Mouse (Mus musculus) hindbrain, embryonic 12.5 days (tissue): ENCODE measurements around the gene Spdya. TPM values are rescaled to one million over a fixed set of nuclear protein-coding genes. Genes with fewer than 3 reads are reported as not detected.
A peak's percentile ranks its signal among the peaks of the same experiment; 100 is the strongest.

Experiments used
- ATAC-seq: fragments of 200-750 bp; cut with Nextera tagmentation; 2 replicates; pipeline ENCODE4 v1.8.0; 2017; ENCODE audit warnings: moderate TSS enrichment; ENCODE audit not compliant: low FRiP score
- H3K27ac ChIP-seq: fragments of 300-500 bp; sonication (generic); 2 replicates; pipeline ENCODE4 v1.5.1; 2016; ENCODE audit warnings: mild to moderate bottlenecking
- H3K27me3 ChIP-seq: fragments of 300-500 bp; sonication (generic); 2 replicates; pipeline ENCODE4 v1.6.1; 2016; ENCODE audit warnings: mild to moderate bottlenecking
- H3K36me3 ChIP-seq: fragments of 300-500 bp; sonication (generic); 2 replicates; pipeline ENCODE4 v1.6.1; 2016; ENCODE audit warnings: mild to moderate bottlenecking
- H3K4me1 ChIP-seq: fragments of 300-500 bp; sonication (generic); 2 replicates; pipeline ENCODE4 v1.6.1; 2016
- H3K4me2 ChIP-seq: fragments of 300-500 bp; sonication (generic); replicated peaks from 2 replicates; pipeline ENCODE4 v1.6.1; 2016; ENCODE audit warnings: mild to moderate bottlenecking
- H3K4me3 ChIP-seq: fragments of 300-500 bp; sonication (generic); 2 replicates; pipeline ENCODE4 v1.5.1; 2016; ENCODE audit warnings: mild to moderate bottlenecking
- H3K9ac ChIP-seq: fragments of 300-500 bp; sonication (generic); 2 replicates; pipeline ENCODE4 v1.6.1; 2016; ENCODE audit warnings: mild to moderate bottlenecking, moderate library complexity
- H3K9me3 ChIP-seq: fragments of 300-500 bp; sonication (generic); replicated peaks from 2 replicates; pipeline ENCODE4 v1.6.1; 2016; ENCODE audit warnings: mild to moderate bottlenecking
- WGBS: fragments of 180-500 bp; shearing (Covaris S2); methylation state at CpG from one replicate; pipeline ENCODE4 v1.1.7; 2016; 5-methylcytosine and 5-hydroxymethylcytosine counted together
- polyA plus RNA-seq: library from polyadenylated mRNA; unstranded; fragments of >200 nt; fragmentation: Nextera tagmentation; extraction: Ambion mirVana; gene quantifications from 2 replicates; pipeline ENCODE4 v1.2.1, GENCODE M21; 2016

Gene Spdya
- polyA plus RNA-seq, 1 experiment from 2014 or later = 0.99 TPM

- ATAC-seq = no peak
- H3K4me2 ChIP-seq = no peak overlapping the region
- H3K9me3 ChIP-seq = no peaks in the 10 kb centered on the region
- no peaks in the 10 kb centered on the region for H3K4me1 ChIP-seq
- H3K36me3 ChIP-seq = no peaks in the 10 kb centered on the region
- no peak overlapping the region for H3K9ac ChIP-seq
- no peak overlapping the region for H3K4me3 ChIP-seq
- no peaks in the 10 kb centered on the region for H3K27me3 ChIP-seq
- no peak overlapping the region for H3K27ac ChIP-seq
- 80% methylated on average over 1 of the region's 1 CpGs for WGBS
Observed at GRCm38 (mm10) chr17:71579176-71579705, 27.4 kb downstream of the Spdya start.

GRCm38 (mm10) chr17:71597881-71598658 lies 46.2 kb downstream of the Spdya start:
- H3K9me3 ChIP-seq = no peaks in the 10 kb centered on the region
- peak overlapping the region; percentile 70 for H3K4me3 ChIP-seq
- peak overlapping the region; percentile 63; the same call in 1 of the 2 replicates for H3K27ac ChIP-seq
- H3K27me3 ChIP-seq = 0 out of 2 replicates have a peak, but pooled peaks cover 5% of the 10 kb centered on the region
- ATAC-seq = peak; percentile 82
- H3K4me1 ChIP-seq = peaks cover 19% of the 10 kb centered on the region
- H3K4me2 ChIP-seq = peak overlapping the region; percentile 84
- under 1% methylated on average over 48 of the region's 48 CpGs for WGBS
- no peaks in the 10 kb centered on the region; the same call in 1 of the 2 replicates for H3K36me3 ChIP-seq
- H3K9ac ChIP-seq = peak overlapping the region; percentile 71

- H3K9ac ChIP-seq = peak overlapping the region; percentile 71
- H3K36me3 ChIP-seq = no peaks in the 10 kb centered on the region
- no peaks in the 10 kb centered on the region for H3K9me3 ChIP-seq
- WGBS = 6% methylated on average over 42 of the region's 42 CpGs
- H3K27me3 ChIP-seq = peaks cover 8% of the 10 kb centered on the region; the same call in 1 of the 2 replicates
- H3K4me2 ChIP-seq = peak overlapping the region; percentile 84
- peak overlapping the region; percentile 70 for H3K4me3 ChIP-seq
- H3K27ac ChIP-seq = peak overlapping the region; percentile 63; the same call in 1 of the 2 replicates
- H3K4me1 ChIP-seq = peaks cover 19% of the 10 kb centered on the region
- peak; percentile 97 for ATAC-seq
Observed at GRCm38 (mm10) chr17:71598659-71599554, 47.0 kb downstream of the Spdya start.

- ATAC-seq = peak; percentile 99
- peaks cover 6% of the 10 kb centered on the region; the same call in 1 of the 2 replicates for H3K36me3 ChIP-seq
- peak within 1 kb of the TSS; percentile 94 for H3K9ac ChIP-seq
- H3K4me1 ChIP-seq = peaks cover 18% of the 10 kb centered on the region
- H3K9me3 ChIP-seq = no peaks in the 10 kb centered on the region
- WGBS = 6% methylated on average over 40 of the region's 40 CpGs
- no peaks in the 10 kb centered on the region for H3K27me3 ChIP-seq
- H3K4me2 ChIP-seq = peak within 1 kb of the TSS; percentile 89
- peak within 1 kb of the TSS; percentile 99 for H3K4me3 ChIP-seq
- H3K27ac ChIP-seq = peak within 1 kb of the TSS; percentile 72
Observed at GRCm38 (mm10) chr17:71615638-71616318, 63.9 kb downstream of the Spdya start, which contains the start of gene Wdr43. Gene Wdr43, plus strand, starts transcription at chr17:71615895.

GRCm38 (mm10) chr17:71616319-71617032 lies 64.6 kb downstream of the Spdya start:
- peaks cover 18% of the 10 kb centered on the region for H3K4me1 ChIP-seq
- peak overlapping the region; percentile 94 for H3K9ac ChIP-seq
- peak overlapping the region; percentile 89 for H3K4me2 ChIP-seq
- whole genome bisulfite sequencing = under 1% methylated on average over 44 of the region's 73 CpGs
- no peaks in the 10 kb centered on the region for H3K9me3 ChIP-seq
- peak overlapping the region; percentile 99 for H3K4me3 ChIP-seq
- ATAC-seq = peak; percentile 89
- H3K27ac ChIP-seq = peak overlapping the region; percentile 72
- no peaks in the 10 kb centered on the region for H3K27me3 ChIP-seq
- peaks cover 6% of the 10 kb centered on the region; the same call in 1 of the 2 replicates for H3K36me3 ChIP-seq

- Histone ChIP-seq H3K36me3 (peaks cover 6% of the 10 kb centered on the region; the same call in 1 of the 2 replicates), H3K4me3 (peak overlapping the region; percentile 99), H3K9ac (peak overlapping the region; percentile 94), H3K27ac (no peak overlapping the region), H3K4me2 (peak overlapping the region; percentile 89), H3K9me3 (no peaks in the 10 kb centered on the region), H3K27me3 (no peaks in the 10 kb centered on the region), H3K4me1 (peaks cover 18% of the 10 kb centered on the region)
- ATAC-seq = no peak
- WGBS = under 1% methylated on average over 10 of the region's 10 CpGs
Observed at GRCm38 (mm10) chr17:71617033-71617362, 65.1 kb downstream of the Spdya start.

GRCm38 (mm10) chr17:71617974-71618373 lies 66.1 kb downstream of the Spdya start:
- Histone ChIP-seq H3K4me3 (no peak overlapping the region), H3K4me1 (peaks cover 18% of the 10 kb centered on the region), H3K36me3 (peaks cover 6% of the 10 kb centered on the region; the same call in 1 of the 2 replicates), H3K9me3 (no peaks in the 10 kb centered on the region), H3K9ac (no peak overlapping the region), H3K27me3 (no peaks in the 10 kb centered on the region), H3K27ac (no peak overlapping the region), H3K4me2 (peak overlapping the region; percentile 89)
- 83% methylated on average over 4 of the region's 4 CpGs for WGBS
- ATAC-seq = no peak

- H3K4me1 ChIP-seq = no peaks in the 10 kb centered on the region
- H3K27me3 ChIP-seq = no peaks in the 10 kb centered on the region
- H3K27ac ChIP-seq = no peak overlapping the region
- no peak overlapping the region for H3K4me3 ChIP-seq
- no peak overlapping the region for H3K4me2 ChIP-seq
- WGBS = 90% methylated on average over 10 of the region's 10 CpGs
- no peak for ATAC-seq
- peaks cover 66% of the 10 kb centered on the region for H3K36me3 ChIP-seq
- no peak overlapping the region for H3K9ac ChIP-seq
- no peaks in the 10 kb centered on the region for H3K9me3 ChIP-seq
Observed at GRCm38 (mm10) chr17:71631806-71632205, 79.9 kb downstream of the Spdya start.

GRCm38 (mm10) chr17:71633350-71633749 lies 81.5 kb downstream of the Spdya start:
- H3K4me1 ChIP-seq = no peaks in the 10 kb centered on the region
- no peaks in the 10 kb centered on the region for H3K9me3 ChIP-seq
- no peak overlapping the region for H3K4me2 ChIP-seq
- H3K9ac ChIP-seq = no peak overlapping the region
- 87% methylated on average over 8 of the region's 8 CpGs for WGBS
- H3K27me3 ChIP-seq = no peaks in the 10 kb centered on the region
- H3K27ac ChIP-seq = no peak overlapping the region
- H3K36me3 ChIP-seq = peaks cover 71% of the 10 kb centered on the region
- H3K4me3 ChIP-seq = no peak overlapping the region
- no peak for ATAC-seq

- Histone ChIP-seq H3K4me3 (no peak overlapping the region), H3K9me3 (no peaks in the 10 kb centered on the region), H3K4me1 (no peaks in the 10 kb centered on the region), H3K27me3 (no peaks in the 10 kb centered on the region), H3K27ac (no peak overlapping the region), H3K36me3 (peaks cover 84% of the 10 kb centered on the region), H3K4me2 (no peak overlapping the region), H3K9ac (no peak overlapping the region)
- WGBS = 96% methylated on average over 8 of the region's 8 CpGs
- no peak for ATAC-seq
Observed at GRCm38 (mm10) chr17:71636786-71637185, 84.9 kb downstream of the Spdya start.

- H3K4me3 ChIP-seq = no peak overlapping the region
- no peak for ATAC-seq
- H3K9ac ChIP-seq = no peak overlapping the region
- no peak overlapping the region for H3K4me2 ChIP-seq
- no peaks in the 10 kb centered on the region for H3K9me3 ChIP-seq
- no peaks in the 10 kb centered on the region for H3K4me1 ChIP-seq
- H3K27ac ChIP-seq = no peak overlapping the region
- H3K36me3 ChIP-seq = peaks cover 86% of the 10 kb centered on the region
- no peaks in the 10 kb centered on the region for H3K27me3 ChIP-seq
- WGBS = 93% methylated on average over 4 of the region's 4 CpGs
Observed at GRCm38 (mm10) chr17:71637750-71638265, 85.9 kb downstream of the Spdya start.
